Mouse (Mus musculus) ES-E14 (cell line): ENCODE measurements at regions not wholly inside any gene's neighbourhood (a gene's known extent, or its start where the extent isn't known, plus 50 kb on each side); places are given as distances from the start of the nearest gene placed in this dataset.

Experiments
- DNase-seq: peaks from one replicate; pipeline ENCODE4 v3.0.0-alpha.2; 2013; ENCODE audit warnings: low read depth, low spot score
- H3K27ac ChIP-seq: 2 replicates; pipeline ENCODE4 v1.5.1; 2012; ENCODE audit warnings: low read depth, mild to moderate bottlenecking, low read length, moderate library complexity, mixed read lengths; ENCODE audit not compliant: poor library complexity, insufficient read depth, severe bottlenecking
- H3K36me3 ChIP-seq: 2 replicates; pipeline ENCODE4 v1.6.1; 2012; ENCODE audit warnings: mild to moderate bottlenecking, low read length, moderate library complexity, mixed read lengths; ENCODE audit not compliant: control insufficient read depth, poor library complexity, insufficient read depth, severe bottlenecking
- H3K4me1 ChIP-seq, 2 experiments: fragments of 150-350 bp in 1 of 2; sonication (generic) in 1 of 2; 2 replicates each; pipeline ENCODE4 v1.6.1; 2012; ENCODE audit warnings: low read length in 2 of 2, mild to moderate bottlenecking in 1 of 2, mixed read lengths in 1 of 2; ENCODE audit not compliant: control insufficient read depth in 2 of 2, insufficient read depth in 2 of 2, poor library complexity in 1 of 2
- H3K4me3 ChIP-seq, 2 experiments: fragments of 150-350 bp in 1 of 2; sonication (generic) in 1 of 2; 2 replicates each; pipeline ENCODE4 v1.5.1; 2012; ENCODE audit warnings: low read length in 2 of 2, low read depth in 1 of 2, mild to moderate bottlenecking in 1 of 2, mixed read lengths in 1 of 2; ENCODE audit not compliant: insufficient read depth in 1 of 2, poor library complexity in 1 of 2, severe bottlenecking in 1 of 2
- H3K9ac ChIP-seq: 2 replicates; pipeline ENCODE4 v1.6.1; 2012; ENCODE audit warnings: low read depth, mild to moderate bottlenecking, low read length, mixed read lengths; ENCODE audit not compliant: poor library complexity, insufficient read depth, severe bottlenecking
- H3K9me3 ChIP-seq: fragments of 150-350 bp; sonication (generic); 2 replicates; pipeline ENCODE4 v1.6.1; 2012; ENCODE audit warnings: low read depth, mild to moderate bottlenecking, low read length; ENCODE audit not compliant: control insufficient read depth, insufficient read depth
- CHD2 ChIP-seq: IDR thresholded peaks from 2 replicates; pipeline ENCODE4 v1.6.1; 2014; ENCODE audit warnings: mild to moderate bottlenecking, low read depth, low read length, inconsistent platforms
- HCFC1 ChIP-seq: IDR thresholded peaks from 2 replicates; pipeline ENCODE4 v1.6.1; 2012; ENCODE audit warnings: low read length, inconsistent platforms, borderline replicate concordance; ENCODE audit not compliant: insufficient read depth
- MAFK ChIP-seq: IDR thresholded peaks from 2 replicates; pipeline ENCODE4 v1.6.1; 2014; ENCODE audit warnings: mild to moderate bottlenecking, low read depth, low read length, inconsistent platforms; ENCODE audit not compliant: insufficient read depth
- ZC3H11A ChIP-seq: IDR thresholded peaks from 2 replicates; pipeline ENCODE4 v1.6.1; 2012; ENCODE audit warnings: low read depth, mild to moderate bottlenecking, inconsistent platforms, low read length, borderline replicate concordance
- ZNF384 ChIP-seq: IDR thresholded peaks from 2 replicates; pipeline ENCODE4 v1.6.1; 2012; ENCODE audit warnings: low read depth, low read length, inconsistent platforms
- in situ Hi-C, 2 experiments: fragments of 600-800 bp; cut with MboI; formaldehyde crosslinking; loops; one replicate each; pipeline ENCODE4 v1.15.1; 2025; ENCODE audit warnings: low sequenced_read_pairs in 2 of 2, inconsistent platforms in 1 of 2; ENCODE audit not compliant: unreplicated experiment in 2 of 2

GRCm38 (mm10) chr6:89000359-89000758, 98.3 kb downstream of the Tpra1 start:
- Histone ChIP-seq H3K4me3 (no peak overlapping the region), H3K9me3 (no peaks in the 10 kb centered on the region), H3K27ac (no peak overlapping the region), H3K4me1 (no peaks in the 10 kb centered on the region), H3K36me3 (no peaks in the 10 kb centered on the region), H3K9ac (no peak overlapping the region)
- DNase-seq: no peak
- in situ Hi-C loops: no loop called here
- TF ChIP-seq ZC3H11A (no peak), MAFK (no peak), CHD2 (no peak), ZNF384 (no peak)

DNA sequence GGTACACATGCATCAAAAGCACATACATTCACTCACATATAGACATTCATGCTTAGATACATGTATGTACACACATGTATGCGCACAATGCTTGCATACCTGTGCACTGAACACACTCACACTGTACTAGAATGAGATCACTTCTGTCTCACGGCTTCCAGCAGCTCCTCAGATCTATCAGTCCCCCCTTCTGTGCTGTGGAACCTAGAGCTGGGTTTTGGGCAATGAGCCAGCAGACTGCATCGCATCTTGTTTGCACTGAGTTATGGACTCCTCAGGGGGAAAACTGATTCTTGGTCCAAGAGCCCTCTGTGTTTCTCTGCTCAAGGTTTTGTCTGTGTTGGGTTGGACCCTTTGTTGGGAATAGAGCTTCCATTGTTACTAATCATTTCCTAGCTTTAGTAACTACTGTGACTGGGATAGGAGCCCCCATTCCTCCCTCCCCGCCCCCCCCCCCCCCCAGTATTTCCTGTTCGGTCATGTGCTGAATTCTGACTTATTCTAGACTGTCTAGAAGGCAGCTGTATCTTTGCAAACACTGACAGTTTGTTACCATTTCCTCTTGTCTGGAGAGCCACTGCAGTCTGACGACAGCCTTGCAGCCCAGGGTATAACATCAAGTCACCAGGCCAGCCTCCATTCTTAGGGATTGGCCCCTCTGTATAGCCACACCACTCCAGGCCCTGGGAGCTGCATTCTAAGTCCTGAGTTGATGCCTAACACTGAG, 101.3 kb downstream of the Tpra1 start:
- Histone ChIP-seq H3K36me3 (no peaks in the 10 kb centered on the region), H3K27ac (no peak overlapping the region), H3K4me3 (no peak overlapping the region), H3K9ac (no peak overlapping the region), H3K4me1 (peaks cover 8 to 11% of the 10 kb centered on the region in 2 experiments), H3K9me3 (no peaks in the 10 kb centered on the region)
- no peak for DNase-seq
- TF ChIP-seq HCFC1 (no peak), ZNF384 (no peak), MAFK (no peak), CHD2 (no peak), ZC3H11A (no peak)
- in situ Hi-C loops: no loop called here

DNA sequence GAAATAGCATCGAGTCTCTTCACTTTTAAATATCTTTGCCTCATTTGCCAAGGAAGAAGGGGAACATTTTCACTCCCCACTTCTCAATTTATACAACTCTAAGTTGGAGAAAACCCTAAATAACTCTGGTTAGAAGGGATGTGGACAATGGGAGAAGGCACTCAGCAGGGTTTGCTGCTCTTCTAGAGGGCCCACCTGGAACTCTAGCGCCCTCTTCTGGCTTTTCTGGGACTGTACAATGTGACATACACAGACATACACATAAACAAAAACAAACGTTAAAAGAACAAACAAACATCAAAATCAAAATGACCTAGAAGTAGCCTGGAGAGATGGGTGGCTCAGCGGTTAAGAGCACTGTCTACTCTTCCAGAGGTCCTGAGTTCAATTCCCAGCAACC, 103.0 kb downstream of the Tpra1 start:
- in situ Hi-C loops: no loop called here
- peak; percentile 46 for TF ChIP-seq ZC3H11A
- no peak for TF ChIP-seq CHD2
- Histone ChIP-seq H3K27ac (no peak overlapping the region), H3K4me3 (no peak overlapping the region), H3K9me3 (no peaks in the 10 kb centered on the region), H3K9ac (no peak overlapping the region), H3K4me1 (peaks cover 8 to 12% of the 10 kb centered on the region in 2 experiments), H3K36me3 (no peaks in the 10 kb centered on the region)
- no peak for DNase-seq

DNA sequence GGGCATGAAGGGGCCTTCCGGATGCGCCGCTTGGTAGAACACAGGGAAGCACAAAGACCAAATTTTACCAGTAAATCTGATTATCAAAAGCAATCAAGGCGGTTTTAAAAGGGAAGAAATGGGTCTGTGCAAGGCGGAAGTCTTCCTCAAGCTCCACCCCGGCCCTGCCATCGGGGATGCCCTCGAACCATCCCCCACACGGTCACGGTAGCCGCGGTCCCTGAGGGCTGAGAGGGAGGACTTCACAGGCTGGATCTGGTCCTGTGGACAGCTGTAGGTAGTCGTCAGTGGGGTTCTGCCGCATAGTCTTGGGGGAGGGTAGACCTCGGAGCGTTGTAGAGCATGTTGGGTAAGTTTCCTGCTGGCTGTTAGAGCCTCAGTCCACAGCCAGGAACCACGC, 104.9 kb downstream of the Tpra1 start:
- no peak for DNase-seq
- in situ Hi-C loops: no loop called here
- Histone ChIP-seq H3K36me3 (no peaks in the 10 kb centered on the region), H3K4me3 (peak overlapping the region; percentile 1 to 15; a peak in 2 of 4 replicates), H3K9me3 (no peaks in the 10 kb centered on the region), H3K4me1 (peaks cover 8 to 13% of the 10 kb centered on the region in 2 experiments), H3K9ac (no peak overlapping the region), H3K27ac (no peak overlapping the region)
- TF ChIP-seq CHD2 (no peak), HCFC1 (no peak)

DNA sequence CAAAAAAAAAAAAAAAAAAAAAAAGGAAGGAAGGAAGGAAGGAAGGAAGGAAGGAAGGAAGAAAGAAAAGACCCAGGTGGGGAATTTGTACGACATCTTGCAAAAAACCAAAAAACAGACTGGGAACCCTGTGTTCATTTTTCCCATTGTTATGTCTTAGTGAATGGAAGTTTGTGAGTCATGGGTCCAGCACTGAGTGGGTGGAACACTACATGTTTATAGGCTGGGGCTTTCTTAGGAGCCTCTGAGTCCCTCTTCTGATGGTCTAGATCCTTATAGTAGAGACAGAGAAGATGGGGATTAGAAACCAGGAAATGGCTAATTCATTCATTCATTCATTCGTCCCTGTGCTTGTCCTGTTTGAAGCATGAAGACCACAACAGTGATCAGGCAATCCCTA, 105.5 kb downstream of the Tpra1 start:
- Histone ChIP-seq H3K9ac (no peak overlapping the region), H3K9me3 (no peaks in the 10 kb centered on the region), H3K36me3 (no peaks in the 10 kb centered on the region), H3K27ac (no peak overlapping the region), H3K4me1 (peaks cover 8 to 13% of the 10 kb centered on the region in 2 experiments), H3K4me3 (no peak overlapping the region)
- TF ChIP-seq ZNF384: no peak
- no peak for TF ChIP-seq MAFK
- TF ChIP-seq HCFC1: no peak
- TF ChIP-seq CHD2: no peak
- TF ChIP-seq ZC3H11A: no peak
- in situ Hi-C loops: no loop called here
- no peak for DNase-seq
